Mouse (Mus musculus): Measurements from ENCODE around the gene Gm5089. TPM values are rescaled to one million over a fixed set of nuclear protein-coding genes. Genes with fewer than 3 reads are reported as not detected.

Gm5089 gene
- polyA plus RNA-seq, 1 experiment from 2014 or later = not detected

GRCm38 (mm10) chr14:122485635-122486181, 34.8 kb upstream of the Gm5089 start:
- H3K27me3 ChIP-seq (ENCODE audit: control insufficient read depth, insufficient read depth, low read length) = peaks cover 81% of the 10 kb centered on the region
- H3K9ac ChIP-seq (ENCODE audit: low read length) = no peak overlapping the region
- H3K36me3 ChIP-seq (ENCODE audit: control insufficient read depth, insufficient read depth) = no peaks in the 10 kb centered on the region
- H3K4me1 ChIP-seq (ENCODE audit: control insufficient read depth, insufficient read depth, low read length) = peaks cover 4% of the 10 kb centered on the region
- WGBS = 3% methylated on average over 12 of the region's 12 CpGs
- H3K9me3 ChIP-seq (replicated peaks; ENCODE audit: control insufficient read depth, low read length) = no peaks in the 10 kb centered on the region
- no peak overlapping the region for H3K27ac ChIP-seq (ENCODE audit: low read length)
- no peak for ATAC-seq (replicated peaks; ENCODE audit: extremely low read depth, insufficient read depth, low FRiP score)
- no peak overlapping the region for H3K4me2 ChIP-seq (ENCODE audit: low read depth, low read length)
- H3K4me3 ChIP-seq (ENCODE audit: low read length) = no peak overlapping the region

GRCm38 (mm10) chr14:122484844-122485551, 34.1 kb upstream of the Gm5089 start:
- ATAC-seq (replicated peaks; ENCODE audit: extremely low read depth, insufficient read depth, low FRiP score) = no peak
- H3K4me2 ChIP-seq (ENCODE audit: low read depth, low read length) = no peak overlapping the region
- no peak overlapping the region for H3K27ac ChIP-seq (ENCODE audit: low read length)
- H3K9me3 ChIP-seq (replicated peaks; ENCODE audit: control insufficient read depth, low read length) = no peaks in the 10 kb centered on the region
- no peaks in the 10 kb centered on the region for H3K4me1 ChIP-seq (ENCODE audit: control insufficient read depth, insufficient read depth, low read length)
- 3% methylated on average over 24 of the region's 24 CpGs for WGBS
- H3K36me3 ChIP-seq (ENCODE audit: control insufficient read depth, insufficient read depth) = no peaks in the 10 kb centered on the region
- H3K4me3 ChIP-seq (ENCODE audit: low read length) = no peak overlapping the region
- H3K9ac ChIP-seq (ENCODE audit: low read length) = no peak overlapping the region
- H3K27me3 ChIP-seq (ENCODE audit: control insufficient read depth, insufficient read depth, low read length) = peaks cover 81% of the 10 kb centered on the region

GRCm38 (mm10) chr14:122484458-122484843, 33.5 kb upstream of the Gm5089 start:
- Histone ChIP-seq H3K36me3 (ENCODE audit: control insufficient read depth, insufficient read depth) (no peaks in the 10 kb centered on the region), H3K9ac (ENCODE audit: low read length) (no peak overlapping the region), H3K27me3 (ENCODE audit: control insufficient read depth, insufficient read depth, low read length) (peaks cover 76% of the 10 kb centered on the region), H3K27ac (ENCODE audit: low read length) (no peak overlapping the region), H3K4me1 (ENCODE audit: control insufficient read depth, insufficient read depth, low read length) (no peaks in the 10 kb centered on the region), H3K9me3 (replicated peaks; ENCODE audit: control insufficient read depth, low read length) (no peaks in the 10 kb centered on the region), H3K4me3 (ENCODE audit: low read length) (no peak overlapping the region), H3K4me2 (ENCODE audit: low read depth, low read length) (no peak overlapping the region)
- ATAC-seq (replicated peaks; ENCODE audit: extremely low read depth, insufficient read depth, low FRiP score) = no peak
- 0% methylated on average over 4 of the region's 4 CpGs for WGBS

- no peak for ATAC-seq (replicated peaks; ENCODE audit: extremely low read depth, insufficient read depth, low FRiP score)
- H3K27me3 ChIP-seq (ENCODE audit: control insufficient read depth, insufficient read depth, low read length) = peaks cover 75% of the 10 kb centered on the region
- H3K36me3 ChIP-seq (ENCODE audit: control insufficient read depth, insufficient read depth) = no peaks in the 10 kb centered on the region
Measured at GRCm38 (mm10) chr14:122483556-122484421, 32.9 kb upstream of the Gm5089 start.

GRCm38 (mm10) chr14:122483024-122483385, 32.1 kb upstream of the Gm5089 start:
- Histone ChIP-seq H3K27me3 (ENCODE audit: control insufficient read depth, insufficient read depth, low read length) (peaks cover 82% of the 10 kb centered on the region), H3K36me3 (ENCODE audit: control insufficient read depth, insufficient read depth) (no peaks in the 10 kb centered on the region), H3K9ac (ENCODE audit: low read length) (no peak overlapping the region), H3K9me3 (replicated peaks; ENCODE audit: control insufficient read depth, low read length) (no peaks in the 10 kb centered on the region), H3K27ac (ENCODE audit: low read length) (no peak overlapping the region), H3K4me1 (ENCODE audit: control insufficient read depth, insufficient read depth, low read length) (no peaks in the 10 kb centered on the region), H3K4me2 (ENCODE audit: low read depth, low read length) (no peak overlapping the region), H3K4me3 (ENCODE audit: low read length) (no peak overlapping the region)
- ATAC-seq (replicated peaks; ENCODE audit: extremely low read depth, insufficient read depth, low FRiP score) = no peak
- WGBS = 3% methylated on average over 5 of the region's 5 CpGs

More at GRCm38 (mm10) chr14:122483556-122484421, 32.9 kb upstream of the Gm5089 start:
- WGBS = 3% methylated on average over 18 of the region's 18 CpGs
- H3K9ac ChIP-seq (ENCODE audit: low read length) = no peak overlapping the region
- H3K4me2 ChIP-seq (ENCODE audit: low read depth, low read length) = no peak overlapping the region
- H3K9me3 ChIP-seq (replicated peaks; ENCODE audit: control insufficient read depth, low read length) = no peaks in the 10 kb centered on the region
- H3K4me1 ChIP-seq (ENCODE audit: control insufficient read depth, insufficient read depth, low read length) = no peaks in the 10 kb centered on the region
- no peak overlapping the region for H3K27ac ChIP-seq (ENCODE audit: low read length)
- H3K4me3 ChIP-seq (ENCODE audit: low read length) = no peak overlapping the region

- no peaks in the 10 kb centered on the region for H3K4me1 ChIP-seq (ENCODE audit: control insufficient read depth, insufficient read depth, low read length)
- H3K4me2 ChIP-seq (ENCODE audit: low read depth, low read length) = no peak overlapping the region
- no peak overlapping the region for H3K9ac ChIP-seq (ENCODE audit: low read length)
- H3K9me3 ChIP-seq (replicated peaks; ENCODE audit: control insufficient read depth, low read length) = no peaks in the 10 kb centered on the region
- peaks cover 86% of the 10 kb centered on the region for H3K27me3 ChIP-seq (ENCODE audit: control insufficient read depth, insufficient read depth, low read length)
- no peak overlapping the region for H3K27ac ChIP-seq (ENCODE audit: low read length)
- no peak overlapping the region for H3K4me3 ChIP-seq (ENCODE audit: low read length)
- no peaks in the 10 kb centered on the region for H3K36me3 ChIP-seq (ENCODE audit: control insufficient read depth, insufficient read depth)
- WGBS = 2% methylated on average over 37 of the region's 38 CpGs
- ATAC-seq (replicated peaks; ENCODE audit: extremely low read depth, insufficient read depth, low FRiP score) = no peak
Measured at GRCm38 (mm10) chr14:122482081-122483023, 31.4 kb upstream of the Gm5089 start.

- WGBS = 4% methylated on average over 15 of the region's 15 CpGs
- Histone ChIP-seq H3K27ac (ENCODE audit: low read length) (no peak overlapping the region), H3K4me2 (ENCODE audit: low read depth, low read length) (no peak overlapping the region), H3K27me3 (ENCODE audit: control insufficient read depth, insufficient read depth, low read length) (peaks cover 86% of the 10 kb centered on the region), H3K9ac (ENCODE audit: low read length) (no peak overlapping the region), H3K4me3 (ENCODE audit: low read length) (no peak overlapping the region), H3K4me1 (ENCODE audit: control insufficient read depth, insufficient read depth, low read length) (no peaks in the 10 kb centered on the region), H3K9me3 (replicated peaks; ENCODE audit: control insufficient read depth, low read length) (no peaks in the 10 kb centered on the region), H3K36me3 (ENCODE audit: control insufficient read depth, insufficient read depth) (no peaks in the 10 kb centered on the region)
- no peak for ATAC-seq (replicated peaks; ENCODE audit: extremely low read depth, insufficient read depth, low FRiP score)
Measured at GRCm38 (mm10) chr14:122481181-122481580, 30.3 kb upstream of the Gm5089 start.

- Histone ChIP-seq H3K36me3 (ENCODE audit: control insufficient read depth, insufficient read depth) (no peaks in the 10 kb centered on the region), H3K4me1 (ENCODE audit: control insufficient read depth, insufficient read depth, low read length) (peaks cover 4% of the 10 kb centered on the region), H3K27me3 (ENCODE audit: control insufficient read depth, insufficient read depth, low read length) (peaks cover 87% of the 10 kb centered on the region), H3K27ac (ENCODE audit: low read length) (no peak overlapping the region), H3K4me3 (ENCODE audit: low read length) (no peak overlapping the region), H3K9ac (ENCODE audit: low read length) (no peak overlapping the region), H3K4me2 (ENCODE audit: low read depth, low read length) (no peak overlapping the region), H3K9me3 (replicated peaks; ENCODE audit: control insufficient read depth, low read length) (no peaks in the 10 kb centered on the region)
- ATAC-seq (replicated peaks; ENCODE audit: extremely low read depth, insufficient read depth, low FRiP score) = no peak
- WGBS = 5% methylated on average over 2 of the region's 2 CpGs
Measured at GRCm38 (mm10) chr14:122480355-122480754, 29.4 kb upstream of the Gm5089 start.

Data from heart, embryonic 16.5 days (tissue).